8 mouse cellular contexts compared by ENCODE assay signal in the genomic region with DNA sequence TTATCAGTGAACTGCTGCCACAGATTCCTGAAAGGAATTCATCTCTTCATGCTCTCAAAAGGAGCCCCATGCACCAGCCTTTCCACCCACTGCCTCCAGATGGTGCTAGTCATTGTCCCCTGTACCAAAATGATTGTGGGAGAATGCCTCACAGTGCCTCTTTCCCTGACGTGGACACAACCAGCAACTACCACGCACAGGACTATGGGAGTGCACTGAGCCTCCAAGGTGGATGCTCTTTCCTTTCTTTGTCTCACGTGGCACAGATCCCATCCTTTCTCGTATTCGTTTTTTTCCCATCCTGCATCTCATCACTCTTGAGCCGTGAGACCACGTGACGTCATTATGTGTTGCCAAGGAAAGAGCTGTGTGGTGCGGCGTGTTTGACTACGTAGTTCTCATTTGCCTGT.
DNase-seq lines count a peak whose midpoint lies in the region; ATAC-seq and TF ChIP-seq lines count a peak whose summit lies in the region.

No protein-coding gene starts in this region.

- no peak overlapping the region for H3K9ac ChIP-seq in liver, adult 2 months (ENCODE audit: low read depth, low read length)
- no peak overlapping the region for H3K9ac ChIP-seq in liver, embryonic 12.5 days
- no peak overlapping the region for H3K9ac ChIP-seq in hindbrain, embryonic 15.5 days
- no peak overlapping the region for H3K9ac ChIP-seq in neural tube, embryonic 13.5 days

- no peak for DNase-seq in liver, adult 2 months (ENCODE audit: extremely low read depth, low read depth, low spot score)
- peak; percentile 19 to 48 for DNase-seq in cerebellum, adult 18-20 months
- DNase-seq in forelimb bud, embryonic 11.5 days (ENCODE audit: low read depth, low spot score): peak; percentile 48
- peak; percentile 27 to 45 for DNase-seq in left cerebral cortex, postnatal 10 days (ENCODE audit: extremely low spot score in 1 of 2, low spot score in 2 of 2)
- DNase-seq in spleen, postnatal 14 days (ENCODE audit: low spot score in 2 of 2): no peak

- no peak overlapping the region for H3K4me3 ChIP-seq in liver, adult 2 months (ENCODE audit: insufficient read depth, low read depth, low read length)
- H3K4me3 ChIP-seq in liver, embryonic 12.5 days: no peak overlapping the region
- H3K4me3 ChIP-seq in hindbrain, embryonic 15.5 days: no peak overlapping the region
- H3K4me3 ChIP-seq in neural tube, embryonic 13.5 days: no peak overlapping the region

- H3K9me3 ChIP-seq in liver, embryonic 12.5 days (replicated peaks): no peaks in the 10 kb centered on the region
- no peaks in the 10 kb centered on the region for H3K9me3 ChIP-seq in hindbrain, embryonic 15.5 days
- no peaks in the 10 kb centered on the region for H3K9me3 ChIP-seq in neural tube, embryonic 13.5 days

- ATAC-seq in liver, embryonic 12.5 days: no peak
- peak; percentile 48; the same call in 1 of the 2 replicates for ATAC-seq in hindbrain, embryonic 15.5 days (ENCODE audit: low FRiP score, low read depth)
- peak; percentile 40; the same call in 1 of the 2 replicates for ATAC-seq in neural tube, embryonic 13.5 days (ENCODE audit: low read depth)

- H3K79me2 ChIP-seq in liver, adult 2 months (ENCODE audit: control insufficient read depth, insufficient read depth, low read length): no peaks in the 10 kb centered on the region

- H3K4me1 ChIP-seq in liver, adult 2 months (ENCODE audit: control insufficient read depth, insufficient read depth, low read length): no peaks in the 10 kb centered on the region
- no peaks in the 10 kb centered on the region for H3K4me1 ChIP-seq in liver, embryonic 12.5 days
- H3K4me1 ChIP-seq in hindbrain, embryonic 15.5 days (replicated peaks): no peaks in the 10 kb centered on the region
- no peaks in the 10 kb centered on the region for H3K4me1 ChIP-seq in neural tube, embryonic 13.5 days (replicated peaks)

- H3K27ac ChIP-seq in liver, adult 2 months (replicated peaks; ENCODE audit: insufficient read depth, low read depth, low read length): no peak overlapping the region
- no peak overlapping the region for H3K27ac ChIP-seq in liver, embryonic 12.5 days
- H3K27ac ChIP-seq in hindbrain, embryonic 15.5 days (replicated peaks): no peak overlapping the region
- no peak overlapping the region for H3K27ac ChIP-seq in neural tube, embryonic 13.5 days (replicated peaks)

- H3K36me3 ChIP-seq in liver, adult 2 months (ENCODE audit: control insufficient read depth, insufficient read depth, low read length): peaks cover 42% of the 10 kb centered on the region
- no peaks in the 10 kb centered on the region for H3K36me3 ChIP-seq in liver, embryonic 12.5 days
- peaks cover 37% of the 10 kb centered on the region for H3K36me3 ChIP-seq in hindbrain, embryonic 15.5 days
- peaks cover 58% of the 10 kb centered on the region for H3K36me3 ChIP-seq in neural tube, embryonic 13.5 days

- no peaks in the 10 kb centered on the region for H3K27me3 ChIP-seq in liver, adult 2 months (ENCODE audit: control insufficient read depth, insufficient read depth, low read length)
- H3K27me3 ChIP-seq in liver, embryonic 12.5 days (replicated peaks): no peaks in the 10 kb centered on the region
- H3K27me3 ChIP-seq in hindbrain, embryonic 15.5 days: no peaks in the 10 kb centered on the region
- no peaks in the 10 kb centered on the region for H3K27me3 ChIP-seq in neural tube, embryonic 13.5 days

- TF ChIP-seq CTCF in liver, adult 2 months (IDR thresholded peaks at IDR 0.05; ENCODE audit: low read depth, low read length): peak; percentile 37; the same call in 1 of the 2 replicates

- 81% methylated on average over 11 of the region's 11 CpGs for WGBS in liver, adult 2 months
- WGBS in liver, embryonic 12.5 days (ENCODE audit: insufficient replicate concordance): 55% methylated on average over 11 of the region's 11 CpGs
- 54% methylated on average over 11 of the region's 11 CpGs for WGBS in hindbrain, embryonic 15.5 days
- WGBS in neural tube, embryonic 13.5 days: 64% methylated on average over 11 of the region's 11 CpGs

- no peak overlapping the region for H3K4me2 ChIP-seq in liver, embryonic 12.5 days
- H3K4me2 ChIP-seq in hindbrain, embryonic 15.5 days: no peak overlapping the region
- H3K4me2 ChIP-seq in neural tube, embryonic 13.5 days: no peak overlapping the region

- intact Hi-C loops in left cerebral cortex, postnatal 10 days (cut with DNase I): no loop called here

- TF ChIP-seq POLR2A in liver, adult 2 months (IDR thresholded peaks at IDR 0.05; ENCODE audit: extremely low read depth, insufficient read depth, low read length): no peak

Comparison
In these comparisons a context has a peak if more than half of its experiments do, and no peak if none do; other contexts are left out.
1. DNase-seq: peak in cerebellum, adult 18-20 months (2 of 2), forelimb bud, embryonic 11.5 days (single experiment) and left cerebral cortex, postnatal 10 days (2 of 2); none in liver, adult 2 months (single experiment) and spleen, postnatal 14 days (0 of 2).